Mouse (Mus musculus) limb, embryonic 14.5 days (tissue): ENCODE data around the gene Hist1h2bj. TPM values are rescaled to one million over a fixed set of nuclear protein-coding genes. Genes with fewer than 3 reads are reported as not detected.
"Not testable (repeated sequence)": the region's sequence is repeated elsewhere in the genome, so short reads cannot be mapped to it uniquely, and the experiment has no call there.

Source experiments
- ATAC-seq: fragments of 200-750 bp; cut with Nextera tagmentation; 2 replicates; pipeline ENCODE4 v1.8.0; 2017; ENCODE audit warnings: low read depth, moderate number of reproducible peaks, moderate TSS enrichment; ENCODE audit not compliant: low FRiP score
- DNase-seq: peaks from one replicate; pipeline ENCODE4 v3.0.0-alpha.2; 2015; ENCODE audit warnings: low spot score
- H3K27ac ChIP-seq: fragments of 300-500 bp; sonication (generic); replicated peaks from 2 replicates; pipeline ENCODE4 v1.5.1; 2014; ENCODE audit warnings: low read depth, mild to moderate bottlenecking, low read length, moderate library complexity, mixed read lengths
- H3K27me3 ChIP-seq: fragments of 300-500 bp; sonication (generic); 2 replicates; pipeline ENCODE4 v1.6.1; 2014; ENCODE audit warnings: low read length, mixed read lengths; ENCODE audit not compliant: control insufficient read depth, insufficient read depth
- H3K36me3 ChIP-seq: fragments of 300-500 bp; sonication (generic); 2 replicates; pipeline ENCODE4 v1.6.1; 2014; ENCODE audit warnings: mild to moderate bottlenecking, low read length, moderate library complexity, mixed read lengths; ENCODE audit not compliant: control insufficient read depth, insufficient read depth
- H3K4me1 ChIP-seq: fragments of 300-500 bp; sonication (generic); 2 replicates; pipeline ENCODE4 v1.6.1; 2014; ENCODE audit warnings: antibody characterized with exemption, low read length, mixed read lengths; ENCODE audit not compliant: control insufficient read depth, insufficient read depth
- H3K4me2 ChIP-seq: fragments of 300-500 bp; sonication (generic); replicated peaks from 2 replicates; pipeline ENCODE4 v1.6.1; 2014; ENCODE audit warnings: low read depth, mild to moderate bottlenecking, low read length, moderate library complexity; ENCODE audit not compliant: severe bottlenecking
- H3K4me3 ChIP-seq: fragments of 300-500 bp; sonication (generic); replicated peaks from 2 replicates; pipeline ENCODE4 v1.5.1; 2014; ENCODE audit warnings: low read length
- H3K9ac ChIP-seq: fragments of 300-500 bp; sonication (generic); 2 replicates; pipeline ENCODE4 v1.6.1; 2014; ENCODE audit warnings: mild to moderate bottlenecking, low read depth, low read length, moderate library complexity; ENCODE audit not compliant: severe bottlenecking
- H3K9me3 ChIP-seq: fragments of 300-500 bp; sonication (generic); 2 replicates; pipeline ENCODE4 v1.6.1; 2016; ENCODE audit warnings: low read length; ENCODE audit not compliant: control insufficient read depth
- POLR2A ChIP-seq: fragments of 200-500 bp; IDR thresholded peaks from 2 replicates; pipeline ENCODE4 v1.8.0; 2012; ENCODE audit warnings: inconsistent platforms, mild to moderate bottlenecking, moderate library complexity, borderline replicate concordance; ENCODE audit not compliant: insufficient read depth, insufficient read length; ENCODE audit errors: extremely low read depth
- WGBS: fragments of 180-500 bp; shearing (Covaris S2); extraction: QIAGEN DNeasy Blood & Tissue Kit; methylation state at CpG from one replicate; pipeline ENCODE4 v1.1.7; 2014; 5-methylcytosine and 5-hydroxymethylcytosine counted together
- polyA plus RNA-seq, 2 experiments: library from polyadenylated mRNA; depleted of rRNA in 1 of 2; stranded (reverse) in 1 of 2; unstranded in 1 of 2; fragments of >200 nt; fragmentation: Nextera tagmentation in 1 of 2; extraction: Ambion mirVana in 1 of 2; gene quantifications; 2 replicates each; pipeline versions ENCODE4 v1.2.1 to v1.2.3; 2012 to 2014

Hist1h2bj gene
- polyA plus RNA-seq, 2 experiments, result 10.3 to 20.7 TPM

- H3K4me2 ChIP-seq, result peak overlapping the region; percentile 79
- peak overlapping the region; percentile 42 for H3K4me3 ChIP-seq
- ATAC-seq (peak; percentile 27), DNase-seq (no peak)
- WGBS, result 1% methylated on average over 18 of the region's 24 CpGs
- no peaks in the 10 kb centered on the region for H3K36me3 ChIP-seq
- peak overlapping the region; percentile 55 for H3K9ac ChIP-seq
- no peaks in the 10 kb centered on the region for H3K9me3 ChIP-seq
- no peak; the same call in 1 of the 2 replicates for TF ChIP-seq POLR2A
- H3K27ac ChIP-seq, result peak overlapping the region; percentile 90
- H3K27me3 ChIP-seq, result no peaks in the 10 kb centered on the region
- peaks cover 19% of the 10 kb centered on the region for H3K4me1 ChIP-seq
These were observed 2.4 kb upstream of the Hist1h2bj start for GRCm38 (mm10) chr13:22040464-22041141.

- WGBS, result under 1% methylated on average over 21 of the region's 27 CpGs
- H3K27me3 ChIP-seq, H3K36me3 ChIP-seq, H3K9me3 ChIP-seq: not testable (repeated sequence)
- peak within 1 kb of the TSS; percentile 79 for H3K4me2 ChIP-seq
- TF ChIP-seq POLR2A, result peak; percentile 58; the same call in 1 of the 2 replicates
- H3K4me3 ChIP-seq, result peak within 1 kb of the TSS; percentile 42
- peak; percentile 71 for ATAC-seq
- H3K4me1 ChIP-seq, result peaks cover 19% of the 10 kb centered on the region
- peak within 1 kb of the TSS; percentile 90 for H3K27ac ChIP-seq
- DNase-seq, result peak; percentile 96
- peak within 1 kb of the TSS; percentile 55 for H3K9ac ChIP-seq
These were observed 1.9 kb upstream of the Hist1h2bj start, which contains the start of gene Hist1h4i for GRCm38 (mm10) chr13:22041142-22041536. Hist1h4i (minus strand) TSS chr13:22041362.

- Histone ChIP-seq H3K4me2 (peak overlapping the region; percentile 79), H3K4me1 (peaks cover 17% of the 10 kb centered on the region), H3K9ac (peak overlapping the region; percentile 43; the same call in 1 of the 2 replicates), H3K27ac (peak overlapping the region; percentile 90), H3K9me3 (no peaks in the 10 kb centered on the region), H3K4me3 (peak overlapping the region; percentile 42), H3K36me3 (no peaks in the 10 kb centered on the region), H3K27me3 (no peaks in the 10 kb centered on the region)
- 2% methylated on average over 13 of the region's 13 CpGs for WGBS
- no peak for TF ChIP-seq POLR2A
- no peak for ATAC-seq
- no peak for DNase-seq
These were observed 1.1 kb upstream of the Hist1h2bj start for GRCm38 (mm10) chr13:22041651-22042567.

GRCm38 (mm10) chr13:22043503-22044431 is 753 bp downstream of the Hist1h2bj start:
- no peak for TF ChIP-seq POLR2A
- peak overlapping the region; percentile 43; the same call in 1 of the 2 replicates for H3K9ac ChIP-seq
- 1% methylated on average over 9 of the region's 14 CpGs for WGBS
- H3K4me1 ChIP-seq, result peaks cover 17% of the 10 kb centered on the region
- peak; percentile 92 for DNase-seq
- no peak for ATAC-seq
- no peaks in the 10 kb centered on the region for H3K36me3 ChIP-seq
- no peaks in the 10 kb centered on the region for H3K27me3 ChIP-seq
- peak overlapping the region; percentile 30 for H3K4me3 ChIP-seq
- H3K9me3 ChIP-seq, result no peaks in the 10 kb centered on the region
- H3K27ac ChIP-seq, result peak overlapping the region; percentile 63
- H3K4me2 ChIP-seq, result peak overlapping the region; percentile 44
